Mouse (Mus musculus): ENCODE data around the gene Itpk1. TPM values are rescaled to one million over a fixed set of nuclear protein-coding genes. Genes with fewer than 3 reads are reported as not detected.

The Itpk1 gene
- polyA plus RNA-seq, 1 experiment = 324 TPM

DNA sequence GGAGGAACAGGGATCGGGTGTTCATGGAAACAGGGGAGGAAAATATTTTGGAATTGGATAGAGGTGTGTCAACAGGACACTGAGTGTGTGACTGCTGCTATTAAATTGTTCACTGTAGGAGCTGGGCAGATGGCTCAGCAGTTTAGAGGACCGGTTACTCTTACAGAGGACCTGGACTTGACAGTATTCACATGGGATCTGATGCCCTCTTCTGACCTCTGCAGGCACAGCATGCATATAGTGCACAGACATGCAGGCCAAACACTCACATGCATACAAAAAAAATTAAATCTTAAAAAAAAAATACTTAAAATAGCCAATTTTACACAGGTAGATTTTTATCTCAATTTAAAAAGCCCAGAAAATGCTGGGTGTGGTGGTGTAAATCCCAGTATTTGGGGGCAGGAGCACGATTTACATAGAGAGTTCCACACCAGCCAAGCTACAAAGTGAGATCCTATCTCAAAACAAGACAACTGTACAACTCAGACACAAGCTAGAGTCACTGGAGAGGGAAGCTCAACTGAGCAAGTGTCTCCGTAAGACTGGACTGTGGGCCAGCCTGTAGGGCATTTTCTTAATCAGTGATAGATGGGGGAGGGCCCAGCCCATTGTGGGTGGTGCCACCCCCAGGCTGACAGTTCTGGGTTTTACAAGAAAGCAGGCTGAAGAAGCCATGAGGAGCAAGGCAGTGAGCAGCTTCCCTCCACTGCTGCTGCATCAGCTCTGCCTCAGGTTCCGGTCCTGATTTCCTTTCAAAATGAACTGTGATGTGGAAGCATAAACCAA lies 129.0 kb downstream of the Itpk1 start:
- H3K27me3 ChIP-seq (ENCODE audit: control insufficient read depth, insufficient read depth, low read length) = no peaks in the 10 kb centered on the region
- H3K4me1 ChIP-seq (ENCODE audit: control insufficient read depth, insufficient read depth, insufficient read length, low read length) = peaks cover 2% of the 10 kb centered on the region
- H3K36me3 ChIP-seq (ENCODE audit: control insufficient read depth, insufficient read depth, low read length) = peaks cover 96% of the 10 kb centered on the region
- 89% methylated on average over 5 of the region's 5 CpGs for WGBS
- H3K4me3 ChIP-seq (ENCODE audit: low read depth, low read length) = no peak overlapping the region
- no peak overlapping the region for H3K27ac ChIP-seq (ENCODE audit: insufficient read depth, low read depth, low read length)
- TF ChIP-seq POLR2A (IDR thresholded peaks at IDR 0.05; ENCODE audit: low read depth, low read length) (no peak), CTCF (IDR thresholded peaks at IDR 0.05; ENCODE audit: extremely low read depth, insufficient read length, insufficient replicate concordance, low read depth, low read length) (no peak)

DNA sequence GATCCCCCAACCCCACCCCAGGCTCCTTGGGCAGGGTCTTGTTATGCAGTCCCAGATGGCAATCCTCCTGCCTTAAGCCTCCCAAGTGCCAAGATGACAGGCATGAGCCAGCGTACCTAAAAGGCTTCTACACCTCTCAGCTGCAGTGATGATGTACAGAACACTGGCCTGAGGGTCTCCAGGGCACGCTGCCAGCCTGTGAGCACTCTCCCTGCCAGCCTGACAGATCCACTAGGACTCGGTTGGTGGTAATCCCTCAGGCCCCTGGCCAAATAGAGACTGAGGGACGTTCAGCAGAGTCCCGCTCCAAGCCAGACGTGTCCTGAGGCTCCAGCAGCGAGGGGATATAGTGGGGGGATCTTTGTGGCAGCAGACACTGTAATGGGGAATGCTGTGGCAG lies 131.7 kb downstream of the Itpk1 start:
- H3K4me1 ChIP-seq (ENCODE audit: control insufficient read depth, insufficient read depth, insufficient read length, low read length) = peaks cover 2% of the 10 kb centered on the region
- WGBS = 90% methylated on average over 7 of the region's 7 CpGs
- H3K36me3 ChIP-seq (ENCODE audit: control insufficient read depth, insufficient read depth, low read length) = peaks cover 92% of the 10 kb centered on the region
- H3K27ac ChIP-seq (ENCODE audit: insufficient read depth, low read depth, low read length) = no peak overlapping the region
- no peaks in the 10 kb centered on the region for H3K27me3 ChIP-seq (ENCODE audit: control insufficient read depth, insufficient read depth, low read length)
- no peak overlapping the region for H3K4me3 ChIP-seq (ENCODE audit: low read depth, low read length)
- TF ChIP-seq POLR2A (IDR thresholded peaks at IDR 0.05; ENCODE audit: low read depth, low read length) = no peak
- no peak for TF ChIP-seq CTCF (IDR thresholded peaks at IDR 0.05; ENCODE audit: extremely low read depth, insufficient read length, insufficient replicate concordance, low read depth, low read length)

DNA sequence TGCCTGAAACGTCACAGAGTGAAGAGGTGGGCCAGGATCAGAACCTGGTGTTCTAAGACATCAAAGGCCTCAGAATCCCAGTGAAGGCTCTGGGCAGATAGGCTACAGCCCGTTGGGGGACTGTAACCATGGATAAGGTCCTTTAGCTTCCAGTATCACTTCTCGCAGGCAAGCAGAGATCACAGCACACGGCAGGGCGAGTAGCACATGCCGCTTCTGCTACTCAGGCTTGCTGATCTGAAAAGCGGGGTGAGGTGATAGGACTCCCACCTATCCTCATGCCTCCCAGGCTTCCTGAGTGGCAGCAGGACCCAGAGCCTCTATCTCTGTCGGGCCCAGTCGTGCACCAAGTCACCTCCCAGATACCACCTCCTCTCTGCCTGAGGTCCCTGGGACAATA lies 133.1 kb downstream of the Itpk1 start:
- no peak for TF ChIP-seq POLR2A (IDR thresholded peaks at IDR 0.05; ENCODE audit: low read depth, low read length)
- TF ChIP-seq CTCF (IDR thresholded peaks at IDR 0.05; ENCODE audit: extremely low read depth, insufficient read length, insufficient replicate concordance, low read depth, low read length) = no peak

DNA sequence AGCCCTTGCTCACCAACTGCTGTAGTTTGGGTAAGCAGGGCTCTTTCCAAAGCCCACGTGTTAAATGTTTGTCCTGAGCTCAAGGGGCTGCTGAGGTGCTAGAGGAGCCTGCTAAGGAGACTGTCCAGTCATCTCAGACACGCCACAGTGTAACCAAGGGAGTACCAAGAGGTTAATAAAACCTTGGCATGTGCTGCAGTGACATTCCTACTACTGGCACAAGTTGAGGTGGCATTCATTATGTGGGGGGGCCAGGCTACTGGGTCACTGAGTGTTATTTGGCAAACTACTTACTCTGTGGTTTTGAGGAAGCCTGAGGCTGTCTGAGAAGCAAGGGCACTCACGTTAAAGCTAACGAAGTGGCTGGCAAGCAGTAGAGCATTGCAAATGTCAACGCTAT lies 134.0 kb downstream of the Itpk1 start:
- Histone ChIP-seq H3K27me3 (ENCODE audit: control insufficient read depth, insufficient read depth, low read length) (no peaks in the 10 kb centered on the region), H3K4me1 (ENCODE audit: control insufficient read depth, insufficient read depth, insufficient read length, low read length) (peaks cover 3% of the 10 kb centered on the region; the same call in 1 of the 2 replicates), H3K4me3 (ENCODE audit: low read depth, low read length) (no peak overlapping the region), H3K36me3 (ENCODE audit: control insufficient read depth, insufficient read depth, low read length) (peaks cover 70% of the 10 kb centered on the region), H3K27ac (ENCODE audit: insufficient read depth, low read depth, low read length) (no peak overlapping the region)
- 79% methylated on average over 5 of the region's 5 CpGs for WGBS
- TF ChIP-seq POLR2A (IDR thresholded peaks at IDR 0.05; ENCODE audit: low read depth, low read length) (no peak), CTCF (IDR thresholded peaks at IDR 0.05; ENCODE audit: extremely low read depth, insufficient read length, insufficient replicate concordance, low read depth, low read length) (no peak)

More for the DNA sequence above, 133.1 kb downstream of the Itpk1 start:
- Histone ChIP-seq H3K4me1 (ENCODE audit: control insufficient read depth, insufficient read depth, insufficient read length, low read length) (peaks cover 2% of the 10 kb centered on the region), H3K36me3 (ENCODE audit: control insufficient read depth, insufficient read depth, low read length) (peaks cover 79% of the 10 kb centered on the region), H3K4me3 (ENCODE audit: low read depth, low read length) (no peak overlapping the region), H3K27ac (ENCODE audit: insufficient read depth, low read depth, low read length) (no peak overlapping the region), H3K27me3 (ENCODE audit: control insufficient read depth, insufficient read depth, low read length) (no peaks in the 10 kb centered on the region)
- 94% methylated on average over 9 of the region's 9 CpGs for WGBS

DNA sequence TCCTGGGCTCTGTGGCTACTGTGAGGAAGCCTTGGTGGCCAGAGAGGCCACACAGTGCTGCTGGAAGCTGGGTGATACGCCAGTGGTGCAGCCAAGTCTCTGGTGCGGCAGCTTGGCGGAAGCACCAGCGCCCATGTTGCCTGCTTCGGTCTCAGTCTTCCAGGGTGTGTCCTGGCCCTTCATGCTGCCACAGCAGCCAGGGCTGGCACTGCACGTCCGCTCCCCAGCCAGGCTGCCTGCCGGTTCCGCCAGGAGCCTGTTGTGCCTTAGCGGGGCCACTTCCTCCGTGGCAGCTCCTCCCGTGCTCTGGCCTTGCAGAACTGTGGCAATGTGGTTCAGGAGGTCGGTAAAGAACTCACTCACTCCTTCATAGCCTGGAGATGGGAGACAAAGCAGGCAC lies 134.6 kb downstream of the Itpk1 start:
- 84% methylated on average over 13 of the region's 13 CpGs for WGBS

DNA sequence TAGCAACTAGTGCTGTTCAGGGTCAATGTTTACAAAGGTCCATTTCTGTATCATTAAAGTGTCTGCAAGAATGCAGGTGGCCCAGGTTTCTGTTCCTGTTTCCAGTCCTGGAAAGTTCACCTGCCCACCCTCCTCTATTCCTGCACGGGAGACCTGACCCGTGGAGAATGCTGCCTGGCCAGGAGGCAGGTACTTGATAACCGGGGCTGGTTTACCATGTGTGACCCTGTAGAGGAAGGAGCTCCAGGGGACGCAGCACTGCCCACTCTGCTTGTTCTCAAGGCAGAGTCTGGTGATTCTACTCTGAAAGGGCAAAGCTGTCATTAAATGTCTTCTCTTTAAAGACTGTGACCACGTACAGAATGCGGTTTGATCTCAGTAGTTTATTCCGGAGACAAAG lies 136.5 kb downstream of the Itpk1 start:
- Histone ChIP-seq H3K4me3 (ENCODE audit: low read depth, low read length) (no peak overlapping the region), H3K36me3 (ENCODE audit: control insufficient read depth, insufficient read depth, low read length) (peaks cover 47% of the 10 kb centered on the region), H3K27ac (ENCODE audit: insufficient read depth, low read depth, low read length) (no peak overlapping the region), H3K4me1 (ENCODE audit: control insufficient read depth, insufficient read depth, insufficient read length, low read length) (peaks cover 13% of the 10 kb centered on the region), H3K27me3 (ENCODE audit: control insufficient read depth, insufficient read depth, low read length) (no peaks in the 10 kb centered on the region)
- 71% methylated on average over 7 of the region's 7 CpGs for whole genome bisulfite sequencing
- no peak for TF ChIP-seq POLR2A (IDR thresholded peaks at IDR 0.05; ENCODE audit: low read depth, low read length)
- TF ChIP-seq CTCF (IDR thresholded peaks at IDR 0.05; ENCODE audit: extremely low read depth, insufficient read length, insufficient replicate concordance, low read depth, low read length) = no peak

More for the DNA sequence above, 134.6 kb downstream of the Itpk1 start:
- Histone ChIP-seq H3K4me3 (ENCODE audit: low read depth, low read length) (no peak overlapping the region), H3K4me1 (ENCODE audit: control insufficient read depth, insufficient read depth, insufficient read length, low read length) (peaks cover 5% of the 10 kb centered on the region; the same call in 1 of the 2 replicates), H3K27ac (ENCODE audit: insufficient read depth, low read depth, low read length) (no peak overlapping the region), H3K36me3 (ENCODE audit: control insufficient read depth, insufficient read depth, low read length) (peaks cover 65% of the 10 kb centered on the region), H3K27me3 (ENCODE audit: control insufficient read depth, insufficient read depth, low read length) (no peaks in the 10 kb centered on the region)
- TF ChIP-seq CTCF (IDR thresholded peaks at IDR 0.05; ENCODE audit: extremely low read depth, insufficient read length, insufficient replicate concordance, low read depth, low read length) = no peak
- no peak for TF ChIP-seq POLR2A (IDR thresholded peaks at IDR 0.05; ENCODE audit: low read depth, low read length)

DNA sequence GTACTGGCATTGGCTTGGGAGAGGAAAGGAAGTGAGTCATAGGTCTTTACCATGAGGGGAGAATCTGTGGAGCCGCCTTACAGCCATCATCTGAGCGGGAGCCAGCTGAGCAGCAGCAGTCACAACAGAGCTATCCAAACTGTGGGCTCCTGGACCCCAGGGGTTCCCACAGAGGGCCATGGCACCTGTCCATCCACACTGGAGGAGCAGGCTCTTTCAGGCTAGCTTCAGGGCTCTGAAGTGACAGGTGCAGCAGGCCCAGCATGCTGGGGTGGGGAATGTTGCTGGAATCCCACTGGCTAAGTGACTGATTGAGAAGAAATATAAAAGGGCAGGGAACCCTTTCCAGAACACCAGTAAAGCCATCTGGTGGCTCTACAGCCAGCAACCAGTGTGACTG lies 137.8 kb downstream of the Itpk1 start:
- H3K4me1 ChIP-seq (ENCODE audit: control insufficient read depth, insufficient read depth, insufficient read length, low read length) = peaks cover 19% of the 10 kb centered on the region
- peaks cover 34% of the 10 kb centered on the region for H3K36me3 ChIP-seq (ENCODE audit: control insufficient read depth, insufficient read depth, low read length)
- no peak overlapping the region for H3K4me3 ChIP-seq (ENCODE audit: low read depth, low read length)
- TF ChIP-seq POLR2A (IDR thresholded peaks at IDR 0.05; ENCODE audit: low read depth, low read length) = no peak
- no peak for TF ChIP-seq CTCF (IDR thresholded peaks at IDR 0.05; ENCODE audit: extremely low read depth, insufficient read length, insufficient replicate concordance, low read depth, low read length)
- no peaks in the 10 kb centered on the region for H3K27me3 ChIP-seq (ENCODE audit: control insufficient read depth, insufficient read depth, low read length)
- no peak overlapping the region for H3K27ac ChIP-seq (ENCODE audit: insufficient read depth, low read depth, low read length)
- 75% methylated on average over 2 of the region's 2 CpGs for WGBS

Measured in small intestine, adult 2 months (tissue).